Mouse (Mus musculus) hindbrain, embryonic 13.5 days (tissue): ENCODE results near the gene Kcnip1. TPM values are rescaled to one million over a fixed set of nuclear protein-coding genes. Genes with fewer than 3 reads are reported as not detected.
A peak's percentile ranks its signal among the peaks of the same experiment; 100 is the strongest.

Source experiments
- ATAC-seq: fragments of 200-750 bp; cut with Nextera tagmentation; 2 replicates; pipeline ENCODE4 v1.8.0; 2017; ENCODE audit warnings: moderate TSS enrichment; ENCODE audit not compliant: low FRiP score
- H3K27ac ChIP-seq: fragments of 300-500 bp; sonication (generic); 2 replicates; pipeline ENCODE4 v1.5.1; 2015; ENCODE audit warnings: inconsistent platforms, mild to moderate bottlenecking, moderate library complexity
- H3K27me3 ChIP-seq: fragments of 300-500 bp; sonication (generic); 2 replicates; pipeline ENCODE4 v1.6.1; 2015; ENCODE audit warnings: mild to moderate bottlenecking, inconsistent platforms
- H3K36me3 ChIP-seq: fragments of 300-500 bp; sonication (generic); 2 replicates; pipeline ENCODE4 v1.6.1; 2015; ENCODE audit warnings: mild to moderate bottlenecking, inconsistent platforms
- H3K4me1 ChIP-seq: fragments of 300-500 bp; sonication (generic); replicated peaks from 2 replicates; pipeline ENCODE4 v1.6.1; 2015; ENCODE audit warnings: inconsistent platforms
- H3K4me2 ChIP-seq: fragments of 300-500 bp; sonication (generic); 2 replicates; pipeline ENCODE4 v1.6.1; 2015; ENCODE audit warnings: inconsistent platforms, mild to moderate bottlenecking, moderate library complexity
- H3K4me3 ChIP-seq: fragments of 300-500 bp; sonication (generic); 2 replicates; pipeline ENCODE4 v1.5.1; 2015; ENCODE audit warnings: mild to moderate bottlenecking, inconsistent platforms
- H3K9ac ChIP-seq: fragments of 300-500 bp; sonication (generic); 2 replicates; pipeline ENCODE4 v1.6.1; 2015; ENCODE audit warnings: mild to moderate bottlenecking, inconsistent platforms
- H3K9me3 ChIP-seq: fragments of 300-500 bp; sonication (generic); 2 replicates; pipeline ENCODE4 v1.6.1; 2016; ENCODE audit warnings: inconsistent platforms
- WGBS: fragments of 180-500 bp; shearing (Covaris S2); methylation state at CpG from one replicate; pipeline ENCODE4 v1.1.7; 2015; 5-methylcytosine and 5-hydroxymethylcytosine counted together
- polyA plus RNA-seq: library from polyadenylated mRNA; unstranded; fragments of >200 nt; fragmentation: Nextera tagmentation; extraction: Ambion mirVana; gene quantifications from 2 replicates; pipeline ENCODE4 v1.2.1, GENCODE M21; 2015

The Kcnip1 gene
- polyA plus RNA-seq = 71.3 and 75.5 TPM in 2 replicates

GRCm38 (mm10) chr11:33992938-33993337 is at the start of gene Kcnip1:
Kcnip1 (minus strand) TSS chr11:33993152.
- H3K9ac ChIP-seq = peak within 1 kb of the TSS; percentile 43; the same call in 1 of the 2 replicates
- no peak within 1 kb of the TSS for H3K4me3 ChIP-seq
- WGBS = 25% methylated on average over 12 of the region's 12 CpGs
- peaks cover 22% of the 10 kb centered on the region for H3K4me1 ChIP-seq
- H3K27me3 ChIP-seq = no peaks in the 10 kb centered on the region
- H3K4me2 ChIP-seq = peak within 1 kb of the TSS; percentile 35
- peak within 1 kb of the TSS; percentile 41; the same call in 1 of the 2 replicates for H3K27ac ChIP-seq
- H3K9me3 ChIP-seq = no peaks in the 10 kb centered on the region
- H3K36me3 ChIP-seq = no peaks in the 10 kb centered on the region
- peak; percentile 40 for ATAC-seq

DNA sequence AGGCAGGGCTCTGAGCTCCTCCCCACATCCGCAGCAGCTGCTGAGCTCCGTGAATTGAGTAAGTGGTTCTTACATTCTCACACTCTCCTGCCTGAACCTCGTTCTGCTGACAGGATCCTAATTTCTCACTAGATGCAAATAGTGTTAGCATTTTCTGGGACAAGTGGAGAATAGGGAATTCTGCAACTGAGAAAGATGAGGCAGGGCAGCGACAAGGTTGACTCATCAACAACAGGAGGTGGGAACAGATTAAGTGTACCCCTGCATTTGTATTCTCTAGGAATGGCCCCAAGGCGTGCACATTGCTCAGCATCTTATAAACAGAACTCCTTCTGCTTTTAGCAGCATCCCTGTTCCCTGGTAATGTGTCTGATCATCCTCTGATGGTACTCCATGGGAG is 47.1 kb upstream of the Kcnip1 start:
- no peak overlapping the region for H3K9ac ChIP-seq
- H3K9me3 ChIP-seq = no peaks in the 10 kb centered on the region
- ATAC-seq = no peak
- H3K4me3 ChIP-seq = no peak overlapping the region
- no peak overlapping the region for H3K4me2 ChIP-seq
- H3K27ac ChIP-seq = no peak overlapping the region
- no peaks in the 10 kb centered on the region for H3K36me3 ChIP-seq
- no peaks in the 10 kb centered on the region for H3K4me1 ChIP-seq
- 83% methylated on average over 5 of the region's 5 CpGs for whole genome bisulfite sequencing
- H3K27me3 ChIP-seq = no peaks in the 10 kb centered on the region

DNA sequence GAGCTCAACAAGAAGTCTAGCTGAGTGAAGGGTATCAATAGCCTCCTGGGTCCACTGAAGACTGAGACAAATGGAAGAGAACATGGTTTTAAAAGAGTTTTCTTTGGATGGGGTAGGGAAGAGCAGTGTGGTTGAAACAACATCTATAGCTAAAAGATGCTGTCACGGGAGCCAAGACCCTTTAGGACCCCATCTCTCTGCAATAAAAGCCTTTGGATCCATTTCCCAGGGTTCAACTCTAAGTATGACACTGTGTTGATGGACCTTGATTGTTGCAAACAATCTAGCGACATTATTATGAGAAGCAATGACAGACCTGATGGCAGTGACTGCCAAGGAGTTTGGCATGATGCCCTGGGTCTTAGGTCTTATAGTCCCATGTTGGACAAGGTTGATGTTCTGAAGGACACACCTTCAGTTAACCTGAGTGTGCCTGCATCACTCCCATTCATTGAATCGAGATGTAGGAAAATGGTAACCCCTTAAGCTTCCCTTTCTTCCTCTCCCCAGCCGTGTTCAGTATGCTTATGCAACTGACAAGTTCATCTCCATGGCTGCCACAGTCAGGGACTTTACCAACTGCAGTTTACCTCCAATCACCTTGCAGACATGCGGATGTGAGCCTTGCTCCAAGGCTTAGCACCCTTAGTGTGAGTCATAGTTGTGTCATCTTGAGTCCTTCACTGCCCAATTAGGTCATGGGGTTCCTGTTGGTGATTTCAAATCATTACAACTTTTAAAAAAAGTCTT is 43.1 kb upstream of the Kcnip1 start:
- Histone ChIP-seq H3K27me3 (no peaks in the 10 kb centered on the region), H3K27ac (no peak overlapping the region), H3K4me2 (no peak overlapping the region), H3K4me3 (no peak overlapping the region), H3K9ac (no peak overlapping the region), H3K9me3 (no peaks in the 10 kb centered on the region), H3K4me1 (no peaks in the 10 kb centered on the region), H3K36me3 (no peaks in the 10 kb centered on the region)
- 85% methylated on average over 5 of the region's 5 CpGs for WGBS
- no peak for ATAC-seq

DNA sequence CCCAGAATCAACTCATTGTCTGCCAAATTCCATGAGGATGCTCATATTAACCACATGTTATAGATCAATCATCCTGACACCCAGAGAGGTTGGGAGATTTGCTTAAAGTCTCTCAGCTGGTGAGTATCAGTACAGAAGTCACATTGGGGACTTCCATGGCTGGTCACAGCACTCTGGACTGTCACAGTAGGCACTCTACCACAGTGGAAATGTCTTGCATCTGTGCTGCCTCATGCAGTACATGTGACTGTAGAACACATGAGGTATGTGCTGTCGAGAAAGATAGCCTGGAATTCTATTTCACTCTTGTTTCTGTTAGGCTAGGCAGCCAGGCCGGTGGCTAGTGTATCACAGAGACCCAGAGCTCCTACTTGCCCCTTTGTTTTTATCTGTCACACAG is 41.8 kb upstream of the Kcnip1 start:
- no peaks in the 10 kb centered on the region for H3K27me3 ChIP-seq
- no peak overlapping the region for H3K27ac ChIP-seq
- no peak overlapping the region for H3K4me2 ChIP-seq
- no peak overlapping the region for H3K4me3 ChIP-seq
- ATAC-seq = no peak
- no peaks in the 10 kb centered on the region for H3K36me3 ChIP-seq
- no peak overlapping the region for H3K9ac ChIP-seq
- WGBS = 84% methylated on average over 2 of the region's 2 CpGs
- H3K4me1 ChIP-seq = no peaks in the 10 kb centered on the region
- no peaks in the 10 kb centered on the region for H3K9me3 ChIP-seq

- Histone ChIP-seq H3K4me2 (no peak overlapping the region), H3K27ac (no peak overlapping the region), H3K36me3 (no peaks in the 10 kb centered on the region), H3K27me3 (no peaks in the 10 kb centered on the region), H3K4me1 (no peaks in the 10 kb centered on the region), H3K4me3 (no peak overlapping the region), H3K9me3 (no peaks in the 10 kb centered on the region), H3K9ac (no peak overlapping the region)
- ATAC-seq = no peak
- 91% methylated on average over 5 of the region's 5 CpGs for WGBS
These were observed 41.1 kb upstream of the Kcnip1 start for GRCm38 (mm10) chr11:34034008-34034505.

DNA sequence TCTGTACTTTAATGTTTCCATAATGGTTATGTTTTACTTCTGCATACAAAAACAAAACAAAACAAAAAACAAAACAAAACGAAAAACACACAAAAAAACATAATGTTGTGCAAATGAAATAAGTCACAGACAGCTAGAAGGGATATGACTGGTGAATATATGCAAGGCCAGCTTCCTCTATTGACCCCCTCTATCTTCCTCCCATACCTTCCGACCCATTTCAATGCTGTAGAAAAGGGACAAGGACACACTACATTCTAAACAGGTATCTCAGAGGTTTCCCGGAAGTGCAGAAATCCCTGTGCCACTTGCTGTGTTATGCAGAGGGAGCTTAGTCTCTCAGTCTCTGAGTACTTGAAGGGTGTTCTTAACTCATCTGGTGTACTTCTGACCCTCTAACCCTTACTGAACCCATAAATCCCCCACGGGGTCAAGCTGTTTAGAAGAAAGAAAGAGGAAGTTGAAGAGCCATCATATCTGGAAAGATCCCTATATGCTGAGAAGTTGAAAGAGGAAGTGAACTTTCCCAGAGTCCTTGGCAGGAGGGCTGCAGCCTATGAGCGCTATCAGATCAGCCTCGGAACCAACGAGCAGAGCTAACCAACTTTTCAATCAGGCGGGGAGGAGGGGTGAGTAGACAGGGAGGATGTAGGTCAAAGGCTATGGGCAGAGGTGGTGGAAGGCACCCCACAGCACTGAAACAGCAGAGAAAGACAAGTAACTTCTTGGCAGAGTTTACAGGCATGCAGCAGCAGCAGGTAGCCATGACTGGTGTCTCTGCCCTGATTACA is 38.3 kb upstream of the Kcnip1 start:
- no peaks in the 10 kb centered on the region for H3K4me1 ChIP-seq
- no peaks in the 10 kb centered on the region for H3K36me3 ChIP-seq
- 79% methylated on average over 8 of the region's 8 CpGs for whole genome bisulfite sequencing
- no peak overlapping the region for H3K27ac ChIP-seq
- H3K9ac ChIP-seq = no peak overlapping the region
- no peaks in the 10 kb centered on the region for H3K27me3 ChIP-seq
- no peaks in the 10 kb centered on the region for H3K9me3 ChIP-seq
- ATAC-seq = no peak
- H3K4me2 ChIP-seq = no peak overlapping the region
- H3K4me3 ChIP-seq = no peak overlapping the region

DNA sequence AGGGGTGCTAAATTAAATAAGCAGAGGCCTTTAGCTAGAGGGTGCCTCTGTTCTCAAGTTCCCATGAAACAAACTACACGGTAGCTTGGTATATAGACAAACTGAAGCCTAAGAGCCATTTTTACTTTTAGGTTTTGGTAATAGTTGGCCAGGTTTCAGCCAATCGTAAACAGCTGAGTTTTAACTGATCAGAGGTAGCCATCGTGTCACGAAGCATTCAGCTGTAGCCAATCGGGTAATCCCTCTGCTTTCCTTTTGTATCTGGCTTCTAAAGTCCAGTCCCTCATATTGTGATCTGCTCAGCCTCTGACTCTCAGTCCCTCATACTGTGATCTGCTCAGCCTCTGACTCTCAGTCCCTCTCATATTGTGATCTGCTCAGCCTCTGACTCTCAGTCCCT is 36.7 kb upstream of the Kcnip1 start:
- Histone ChIP-seq H3K27me3 (no peaks in the 10 kb centered on the region), H3K36me3 (no peaks in the 10 kb centered on the region), H3K27ac (no peak overlapping the region), H3K4me2 (no peak overlapping the region), H3K9me3 (no peaks in the 10 kb centered on the region), H3K4me3 (no peak overlapping the region), H3K4me1 (no peaks in the 10 kb centered on the region), H3K9ac (no peak overlapping the region)
- WGBS = 65% methylated on average over 5 of the region's 5 CpGs
- no peak for ATAC-seq

- Histone ChIP-seq H3K4me3 (no peak overlapping the region), H3K27ac (no peak overlapping the region), H3K9ac (no peak overlapping the region), H3K36me3 (no peaks in the 10 kb centered on the region), H3K4me1 (no peaks in the 10 kb centered on the region), H3K27me3 (no peaks in the 10 kb centered on the region), H3K9me3 (no peaks in the 10 kb centered on the region), H3K4me2 (no peak overlapping the region)
- no peak for ATAC-seq
- 84% methylated on average over 1 of the region's 1 CpGs for WGBS
These were observed 32.1 kb upstream of the Kcnip1 start for GRCm38 (mm10) chr11:34025091-34025490.

GRCm38 (mm10) chr11:34012007-34012652 is 19.2 kb upstream of the Kcnip1 start:
- Histone ChIP-seq H3K27me3 (no peaks in the 10 kb centered on the region), H3K9ac (no peak overlapping the region), H3K27ac (no peak overlapping the region), H3K4me3 (no peak overlapping the region), H3K36me3 (no peaks in the 10 kb centered on the region), H3K4me2 (no peak overlapping the region), H3K4me1 (no peaks in the 10 kb centered on the region), H3K9me3 (no peaks in the 10 kb centered on the region)
- WGBS = 80% methylated on average over 6 of the region's 6 CpGs
- ATAC-seq = no peak

- Histone ChIP-seq H3K4me1 (no peaks in the 10 kb centered on the region), H3K4me3 (no peak overlapping the region), H3K9ac (no peak overlapping the region), H3K9me3 (no peaks in the 10 kb centered on the region), H3K27me3 (no peaks in the 10 kb centered on the region), H3K27ac (no peak overlapping the region), H3K4me2 (no peak overlapping the region), H3K36me3 (no peaks in the 10 kb centered on the region)
- no peak for ATAC-seq
- WGBS = 93% methylated on average over 4 of the region's 4 CpGs
These were observed 17.9 kb upstream of the Kcnip1 start for GRCm38 (mm10) chr11:34010859-34011172.

- WGBS = 74% methylated on average over 7 of the region's 7 CpGs
- Histone ChIP-seq H3K27me3 (no peaks in the 10 kb centered on the region), H3K27ac (no peak overlapping the region; the same call in 1 of the 2 replicates), H3K4me3 (no peak overlapping the region), H3K9me3 (no peaks in the 10 kb centered on the region), H3K9ac (no peak overlapping the region), H3K4me1 (no peaks in the 10 kb centered on the region), H3K36me3 (no peaks in the 10 kb centered on the region), H3K4me2 (no peak overlapping the region)
- no peak for ATAC-seq
These were observed 17.3 kb upstream of the Kcnip1 start for GRCm38 (mm10) chr11:34010133-34010858.
